Mouse (Mus musculus) olfactory bulb, adult 2 months (tissue): ENCODE measurements around the gene Chst8. TPM values are rescaled to one million over a fixed set of nuclear protein-coding genes. Genes with fewer than 3 reads are reported as not detected.

Experiments
- H3K27ac ChIP-seq: fragments of 200-500 bp; 2 replicates; pipeline ENCODE4 v1.5.1; 2012; ENCODE audit warnings: low read depth, low read length; ENCODE audit not compliant: insufficient read depth
- H3K4me1 ChIP-seq: fragments of 200-500 bp; 2 replicates; pipeline ENCODE4 v1.6.1; 2012; ENCODE audit warnings: low read length; ENCODE audit not compliant: control insufficient read depth, insufficient read depth
- H3K4me3 ChIP-seq: fragments of 200-500 bp; 2 replicates; pipeline ENCODE4 v1.5.1; 2012; ENCODE audit warnings: mild to moderate bottlenecking, low read depth, low read length, moderate library complexity; ENCODE audit not compliant: insufficient read depth
- CTCF ChIP-seq: fragments of 200-500 bp; IDR thresholded peaks from 2 replicates; pipeline ENCODE4 v1.5.1; 2012; ENCODE audit warnings: low read depth, mild to moderate bottlenecking, low read length, moderate library complexity; ENCODE audit not compliant: insufficient read depth
- POLR2A ChIP-seq: fragments of 200-500 bp; IDR thresholded peaks from 2 replicates; pipeline ENCODE4 v1.6.1; 2012; ENCODE audit warnings: mild to moderate bottlenecking, low read depth, low read length, moderate library complexity; ENCODE audit not compliant: insufficient read depth
- WGBS: fragments of 180-500 bp; shearing (Covaris S2); methylation state at CpG from one replicate; pipeline ENCODE4 v1.1.7; 2018; 5-methylcytosine and 5-hydroxymethylcytosine counted together
- polyA plus RNA-seq: library from polyadenylated mRNA; stranded (reverse); fragments of >200 nt; gene quantifications from 2 replicates; pipeline ENCODE4 v1.2.4, GENCODE M21; 2012; ENCODE audit warnings: low replicate concordance; ENCODE audit not compliant: missing spikeins, insufficient read depth, insufficient read length

Gene Chst8
- polyA plus RNA-seq, 1 experiment: not detected

DNA sequence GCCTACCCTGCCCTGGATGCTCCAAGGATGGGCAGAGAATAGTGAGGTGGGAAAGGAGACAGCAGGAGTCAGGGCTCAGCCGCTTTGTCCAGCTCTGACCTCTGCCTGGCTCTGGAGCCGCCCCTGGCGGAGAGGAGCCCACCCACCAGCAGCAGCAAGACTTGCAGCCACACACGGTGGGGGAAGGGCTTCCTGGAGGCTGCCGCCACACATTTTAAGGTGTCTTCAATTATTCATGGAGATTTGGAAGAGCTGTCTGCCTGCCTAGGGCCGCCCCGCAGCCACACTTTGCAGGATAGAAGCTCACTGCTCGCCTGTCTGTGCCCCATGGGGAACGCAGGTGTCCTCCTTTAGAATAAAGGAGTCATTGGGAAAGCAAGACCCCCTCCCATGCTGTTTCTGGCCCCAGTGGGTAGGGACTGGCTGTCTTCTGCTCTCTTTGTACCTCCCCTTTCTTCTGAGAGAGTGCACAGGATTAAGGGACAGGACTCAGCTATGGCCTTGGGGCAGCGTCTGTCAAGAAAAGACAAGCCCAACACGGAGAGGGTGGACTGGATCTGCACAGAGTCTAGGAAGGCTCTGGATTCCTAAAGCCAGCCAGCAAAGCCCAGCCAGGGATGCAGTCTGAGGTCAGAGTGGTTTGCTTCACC, 95.2 kb downstream of the Chst8 start:
- H3K4me1 ChIP-seq: no peaks in the 10 kb centered on the region
- no peak for TF ChIP-seq POLR2A
- TF ChIP-seq CTCF: no peak
- H3K4me3 ChIP-seq: no peak overlapping the region
- WGBS: 45% methylated on average over 11 of the region's 11 CpGs
- H3K27ac ChIP-seq: no peak overlapping the region

DNA sequence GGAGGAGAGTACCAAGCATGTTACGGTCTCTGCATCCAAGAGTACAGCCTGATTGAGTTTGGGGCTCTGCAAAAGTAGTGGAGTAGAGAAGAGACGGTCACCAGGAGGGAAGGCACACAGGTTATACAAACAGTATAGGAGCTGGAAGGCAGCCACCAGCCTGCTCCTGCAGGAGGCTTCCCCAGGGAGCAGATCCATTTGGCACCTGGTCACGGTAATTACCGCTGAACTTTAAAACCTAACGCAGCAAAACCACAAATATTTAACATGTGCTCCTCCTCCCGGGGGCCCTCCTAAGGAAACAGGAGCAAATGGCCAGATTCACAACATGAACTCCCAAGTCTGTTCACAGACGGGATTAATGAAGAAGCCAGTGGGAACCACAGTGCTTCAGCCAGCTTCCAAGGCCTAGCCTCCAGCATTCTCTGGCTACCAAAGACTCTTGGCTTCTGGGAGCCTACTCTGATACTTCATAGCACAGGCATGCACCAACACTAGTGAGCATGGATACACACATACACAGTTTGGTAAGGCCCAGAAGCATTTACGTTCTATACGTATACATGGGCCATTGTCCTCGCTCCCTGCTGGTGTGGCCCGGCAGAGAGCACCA, 97.6 kb downstream of the Chst8 start:
- H3K4me1 ChIP-seq: no peaks in the 10 kb centered on the region
- WGBS: 71% methylated on average over 11 of the region's 11 CpGs
- no peak for TF ChIP-seq CTCF
- TF ChIP-seq POLR2A: no peak
- H3K27ac ChIP-seq: no peak overlapping the region
- H3K4me3 ChIP-seq: no peak overlapping the region

DNA sequence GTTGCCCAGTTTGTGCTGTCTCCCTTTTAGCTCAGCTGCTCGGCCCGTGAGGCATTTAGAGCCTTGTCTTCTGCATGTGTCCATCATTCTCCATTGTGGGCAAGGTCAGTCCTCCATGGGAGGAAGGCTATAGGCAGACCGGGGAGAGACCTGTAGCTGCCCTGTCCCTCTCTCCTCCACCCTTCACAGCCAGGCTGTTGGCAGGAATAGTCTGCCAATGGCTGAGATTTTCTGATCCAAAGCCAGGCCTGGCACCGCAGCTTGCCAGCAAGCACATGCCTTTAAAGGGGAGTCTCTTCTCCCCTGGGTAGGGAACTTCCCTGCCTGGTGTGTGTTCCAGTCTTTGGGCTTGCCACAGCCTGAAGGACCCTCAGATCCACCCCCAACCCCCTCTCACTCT, 103.4 kb downstream of the Chst8 start:
- Histone ChIP-seq H3K27ac (no peak overlapping the region), H3K4me3 (no peak overlapping the region), H3K4me1 (0 out of 2 replicates have a peak, but pooled peaks cover 4% of the 10 kb centered on the region)
- WGBS: 50% methylated on average over 4 of the region's 4 CpGs
- no peak for TF ChIP-seq CTCF
- no peak for TF ChIP-seq POLR2A

DNA sequence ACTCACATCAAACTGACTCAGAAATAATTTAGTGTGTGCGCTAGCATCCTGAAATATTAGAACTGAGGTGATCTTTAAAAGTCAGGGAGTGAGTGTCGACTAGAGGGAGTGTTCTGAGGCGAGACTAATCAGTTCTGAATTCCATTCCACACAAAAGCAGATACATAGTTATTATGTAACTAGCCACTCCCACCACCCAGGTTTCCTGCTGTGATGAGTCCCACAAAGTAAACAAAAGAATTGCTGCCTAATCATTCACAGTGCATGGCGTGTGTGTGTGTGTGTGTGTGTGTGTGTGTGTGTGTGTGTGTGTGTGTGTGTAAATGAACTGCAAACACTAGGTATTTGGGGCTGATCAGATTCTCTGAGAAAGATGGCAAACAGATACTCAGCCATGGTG, 108.1 kb downstream of the Chst8 start:
- H3K27ac ChIP-seq: no peak overlapping the region
- 48% methylated on average over 4 of the region's 4 CpGs for WGBS
- 0 out of 2 replicates have a peak, but pooled peaks cover 2% of the 10 kb centered on the region for H3K4me1 ChIP-seq
- H3K4me3 ChIP-seq: no peak overlapping the region
- TF ChIP-seq CTCF (no peak), POLR2A (no peak)

DNA sequence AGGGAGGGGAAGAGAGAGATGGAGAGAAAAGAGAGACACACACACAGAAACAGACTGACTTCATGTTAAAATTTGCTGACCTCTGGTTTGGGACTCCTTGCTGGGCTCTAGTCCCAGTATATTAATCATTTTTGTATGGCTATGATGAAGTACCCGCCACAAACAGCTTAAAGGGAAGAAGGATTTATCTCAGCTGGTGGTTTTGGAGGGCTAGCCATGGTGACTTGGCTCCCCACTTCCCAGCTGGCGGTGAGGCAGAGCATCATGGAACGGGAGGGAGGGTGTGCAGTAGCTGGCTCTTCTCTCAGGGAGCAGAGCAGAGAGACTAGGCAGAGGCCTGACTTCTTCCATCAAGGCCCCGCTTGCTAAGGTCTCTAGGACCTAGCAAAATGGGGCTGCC, 109.1 kb downstream of the Chst8 start:
- no peak for TF ChIP-seq CTCF
- no peak for TF ChIP-seq POLR2A
- WGBS: 81% methylated on average over 4 of the region's 4 CpGs
- no peak overlapping the region for H3K4me3 ChIP-seq
- H3K4me1 ChIP-seq: no peaks in the 10 kb centered on the region
- H3K27ac ChIP-seq: no peak overlapping the region

DNA sequence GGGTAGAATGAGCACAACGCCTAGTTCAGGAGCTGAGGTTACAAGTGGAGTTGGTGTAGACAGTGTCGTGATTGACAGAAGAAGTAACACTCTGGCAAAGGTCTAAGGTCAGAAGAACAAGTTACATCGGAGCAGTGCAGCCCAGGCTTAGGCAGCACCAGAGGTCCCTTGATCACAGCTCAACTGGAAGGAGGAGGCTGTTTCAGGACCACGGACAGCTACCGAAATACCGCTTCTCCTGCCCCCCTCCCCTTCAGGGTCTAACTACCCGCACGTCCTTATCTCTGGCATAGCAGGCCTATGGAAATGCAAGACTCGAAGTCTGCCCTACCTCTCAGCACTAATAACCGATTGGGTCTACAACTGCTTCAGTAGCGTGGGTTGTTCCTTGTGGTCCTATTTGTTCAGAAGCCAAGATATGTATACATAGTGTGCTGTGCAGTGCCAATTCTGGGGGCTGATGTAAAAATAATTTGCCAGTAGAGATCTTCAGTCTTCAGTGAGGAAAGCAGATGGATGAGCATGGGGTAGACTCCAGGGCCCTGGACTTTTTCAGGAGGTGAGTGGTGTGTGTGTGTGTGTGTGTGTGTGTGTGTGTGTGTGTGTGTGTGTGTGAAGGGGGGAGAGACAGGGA, 109.7 kb downstream of the Chst8 start:
- TF ChIP-seq POLR2A (no peak), CTCF (no peak)
- WGBS: 44% methylated on average over 11 of the region's 11 CpGs
- no peaks in the 10 kb centered on the region for H3K4me1 ChIP-seq
- H3K4me3 ChIP-seq: no peak overlapping the region
- H3K27ac ChIP-seq: no peak overlapping the region

DNA sequence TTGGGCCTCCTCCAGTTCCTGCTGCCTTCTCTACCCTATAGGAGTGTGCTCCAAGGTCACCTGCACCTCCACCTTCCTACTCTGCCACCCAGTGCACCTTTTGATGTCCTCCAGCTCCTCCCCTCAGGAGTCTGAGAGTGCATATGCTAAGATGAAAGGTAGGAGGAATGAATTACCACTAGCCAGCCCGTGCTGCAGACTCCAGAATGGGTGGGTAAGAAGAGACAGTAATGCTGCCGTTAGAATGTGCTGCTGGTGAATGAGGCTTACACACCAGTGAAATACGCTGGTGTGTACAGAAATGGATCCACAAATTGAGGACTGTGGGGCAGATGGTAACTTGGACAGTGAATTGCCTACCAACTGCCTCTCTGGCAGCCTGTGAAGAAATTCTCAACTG, 112.6 kb downstream of the Chst8 start:
- TF ChIP-seq POLR2A (no peak), CTCF (no peak)
- Histone ChIP-seq H3K4me1 (no peaks in the 10 kb centered on the region), H3K4me3 (no peak overlapping the region), H3K27ac (no peak overlapping the region)
- 82% methylated on average over 3 of the region's 3 CpGs for WGBS

DNA sequence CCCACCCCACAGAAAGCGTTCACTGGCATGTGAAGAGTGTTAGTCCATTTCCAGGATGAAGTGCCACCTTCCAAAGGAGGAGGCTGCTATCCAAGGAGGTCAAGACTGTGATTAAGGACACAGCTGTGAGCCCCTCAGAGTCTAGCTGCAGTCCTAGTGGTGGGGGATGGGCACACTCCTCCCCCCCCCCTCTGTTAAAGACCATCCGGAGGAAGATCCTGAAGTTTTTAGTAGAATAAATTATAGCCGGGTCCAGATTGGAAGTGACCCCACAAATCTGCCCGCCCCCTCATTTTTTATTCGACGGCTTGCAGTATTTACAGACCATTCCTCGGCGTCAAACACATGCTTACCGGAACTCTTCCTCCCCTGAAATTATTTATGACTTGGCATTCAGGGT, 114.3 kb downstream of the Chst8 start:
- 79% methylated on average over 9 of the region's 9 CpGs for WGBS
- Histone ChIP-seq H3K27ac (no peak overlapping the region), H3K4me3 (no peak overlapping the region), H3K4me1 (no peaks in the 10 kb centered on the region)
- no peak for TF ChIP-seq CTCF
- TF ChIP-seq POLR2A: no peak

DNA sequence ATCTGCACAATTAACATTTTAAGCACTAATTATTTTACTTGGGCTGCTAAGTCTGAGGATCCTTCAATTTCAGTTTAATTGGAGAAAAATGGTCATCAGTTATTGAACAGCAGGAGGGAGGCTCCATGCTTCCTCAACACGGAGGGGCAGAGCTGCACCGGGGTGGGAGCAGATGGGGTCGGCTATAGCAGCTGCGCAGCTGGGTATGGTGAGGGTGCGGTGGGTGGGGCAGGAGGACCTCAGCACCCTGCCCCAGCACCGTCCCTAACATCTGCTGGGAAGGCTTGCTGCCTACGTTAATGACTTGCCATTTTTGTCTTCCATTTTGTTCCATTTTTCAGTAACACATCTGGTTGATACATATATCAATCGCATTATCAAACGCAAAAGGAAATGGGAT, 116.4 kb downstream of the Chst8 start:
- Histone ChIP-seq H3K27ac (no peak overlapping the region), H3K4me3 (no peak overlapping the region), H3K4me1 (no peaks in the 10 kb centered on the region)
- TF ChIP-seq POLR2A (no peak), CTCF (no peak)
- 79% methylated on average over 9 of the region's 9 CpGs for WGBS

DNA sequence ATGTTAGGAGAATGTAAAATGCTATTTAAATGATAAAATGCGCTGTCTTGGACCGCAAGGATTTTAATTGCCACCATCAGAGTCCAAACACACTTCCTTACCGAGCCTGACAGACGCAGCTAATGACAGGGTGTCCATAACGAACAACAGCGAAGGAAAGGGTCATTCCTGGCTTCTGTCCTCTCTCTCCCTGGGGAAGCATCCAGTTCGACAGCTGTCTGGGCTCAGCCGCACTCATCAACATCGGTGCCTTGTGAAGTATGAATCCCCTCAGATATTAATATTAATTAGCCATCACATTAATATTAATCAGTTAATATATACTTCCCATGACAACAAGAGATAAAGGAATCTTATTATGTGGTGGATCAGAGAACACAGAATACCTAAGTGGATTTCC, 117.6 kb downstream of the Chst8 start:
- Histone ChIP-seq H3K4me1 (no peaks in the 10 kb centered on the region), H3K4me3 (no peak overlapping the region), H3K27ac (no peak overlapping the region)
- no peak for TF ChIP-seq POLR2A
- no peak for TF ChIP-seq CTCF
- WGBS: 64% methylated on average over 9 of the region's 9 CpGs
